Mouse (Mus musculus) spleen, adult 2 months (tissue): ENCODE measurements around the gene Gm37240.

Experiments used
- CTCF ChIP-seq: fragments of 200-500 bp; IDR thresholded peaks from 2 replicates; pipeline ENCODE4 v1.5.1; 2011; ENCODE audit warnings: mild to moderate bottlenecking, inconsistent platforms; ENCODE audit not compliant: insufficient read depth, insufficient read length, insufficient replicate concordance; ENCODE audit errors: extremely low read depth
- POLR2A ChIP-seq: fragments of 200-500 bp; IDR thresholded peaks from 2 replicates; pipeline ENCODE4 v1.6.1; 2011; ENCODE audit warnings: low read depth, low read length, inconsistent platforms

DNA sequence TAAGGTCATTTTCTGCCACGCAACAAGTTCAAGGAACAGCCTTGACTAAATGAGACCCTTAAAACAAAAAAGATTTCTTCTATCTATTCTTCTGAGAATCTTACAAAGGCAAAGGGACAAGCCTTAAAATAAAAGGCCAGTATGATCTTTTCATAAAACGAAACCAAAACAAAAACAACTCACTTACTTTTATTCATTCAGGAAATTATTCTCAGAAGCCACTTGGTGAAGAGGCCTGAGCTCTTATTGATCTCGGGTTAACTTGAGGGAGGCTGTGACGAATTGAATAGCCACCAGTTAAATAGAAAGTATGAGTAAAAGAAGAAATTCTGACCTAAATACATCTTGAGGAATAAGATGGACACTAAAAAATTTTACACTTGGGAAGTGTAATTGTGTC lies 1118.4 kb downstream of the Gm37240 start:
- TF ChIP-seq CTCF = no peak
- no peak for TF ChIP-seq POLR2A
